Mouse (Mus musculus): Measurements from ENCODE around the gene Hist1h1d.

GRCm38 (mm10) chr13:23605052-23605451, 52.0 kb downstream of the Hist1h1d start:
- TF ChIP-seq CTCF (IDR thresholded peaks at IDR 0.05; ENCODE audit: low read depth), result no peak
- no peak for TF ChIP-seq EP300 (IDR thresholded peaks at IDR 0.05; ENCODE audit: low read depth)
